Mouse (Mus musculus): ENCODE data around the gene Tmeff1.

Gene Tmeff1

DNA sequence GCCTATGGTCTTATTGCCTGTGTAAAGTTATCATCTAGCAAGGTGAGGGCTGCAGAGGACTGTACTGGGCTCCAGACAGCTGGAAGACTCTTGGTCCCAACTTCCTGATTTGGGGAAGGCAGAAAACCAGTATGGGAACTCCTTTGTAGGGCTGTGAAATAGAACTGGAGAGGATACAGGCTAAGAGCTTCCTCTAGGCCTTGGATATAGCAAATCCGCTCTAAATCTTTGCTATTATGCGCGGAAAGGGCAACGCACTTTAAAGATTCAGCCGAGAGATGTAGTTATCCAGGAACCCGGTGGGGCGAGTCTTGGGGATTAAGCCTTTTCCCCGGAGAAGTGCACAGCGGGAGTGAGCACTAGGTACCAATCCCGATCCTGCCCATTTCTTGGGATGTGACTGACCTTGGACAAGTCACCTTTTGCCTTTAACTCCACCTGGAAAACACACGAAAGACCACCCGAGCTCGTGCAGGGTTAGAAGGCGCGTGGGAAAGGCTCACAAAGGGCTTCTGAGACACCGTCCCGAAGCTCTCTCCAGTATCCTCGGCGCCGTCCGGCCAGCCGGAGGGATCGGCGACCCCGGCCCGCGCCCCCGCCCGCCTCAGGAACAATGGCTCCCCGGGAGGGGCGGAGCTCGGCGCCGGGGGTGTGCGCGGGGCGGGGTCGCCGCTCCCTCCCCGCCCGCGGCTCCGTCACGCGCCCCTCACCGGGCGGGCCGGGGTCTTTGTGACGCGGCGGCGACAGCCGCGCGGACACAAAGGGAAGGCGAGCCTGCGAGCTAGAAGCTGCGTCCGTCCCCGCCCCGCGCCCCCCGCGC lies at the start of gene Tmeff1:
Gene Tmeff1, plus strand, starts transcription at position 754 of the 820 bp plus-strand sequence.
- DNase-seq (ENCODE audit: low read depth, low spot score), result peak; percentile 18

- no peak for DNase-seq (ENCODE audit: low read depth, low spot score)
These were observed 48.7 kb upstream of the Tmeff1 start for GRCm38 (mm10) chr4:48536275-48536674.

GRCm38 (mm10) chr4:48537024-48537423 lies 48.0 kb upstream of the Tmeff1 start:
- no peak for DNase-seq (ENCODE audit: low read depth, low spot score)

DNA sequence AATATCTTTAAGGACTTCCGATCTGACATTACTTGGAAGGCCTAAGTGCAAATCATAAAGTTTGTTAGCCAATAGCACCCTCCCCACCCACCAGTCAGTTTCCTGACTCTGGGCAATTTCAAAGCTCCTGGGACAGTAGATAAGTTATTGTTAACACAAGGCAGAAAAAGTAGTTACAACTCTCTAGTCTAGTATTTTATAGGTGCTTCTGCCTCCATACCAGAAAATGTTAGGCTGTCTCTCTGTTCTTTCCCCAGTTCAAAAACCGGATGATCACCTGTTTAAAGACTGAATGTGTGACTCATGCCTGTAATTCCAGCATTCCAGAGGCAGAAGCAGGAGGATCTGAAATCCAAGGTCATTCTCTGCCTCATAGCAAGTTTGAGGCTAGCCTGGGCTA lies 46.4 kb upstream of the Tmeff1 start:
- DNase-seq (ENCODE audit: low read depth, low spot score), result no peak

GRCm38 (mm10) chr4:48539841-48540575 lies 45.0 kb upstream of the Tmeff1 start, which contains the start of gene Msantd3:
Gene Msantd3, plus strand, starts transcription at chr4:48539935.
- DNase-seq (ENCODE audit: low read depth, low spot score), result no peak

DNA sequence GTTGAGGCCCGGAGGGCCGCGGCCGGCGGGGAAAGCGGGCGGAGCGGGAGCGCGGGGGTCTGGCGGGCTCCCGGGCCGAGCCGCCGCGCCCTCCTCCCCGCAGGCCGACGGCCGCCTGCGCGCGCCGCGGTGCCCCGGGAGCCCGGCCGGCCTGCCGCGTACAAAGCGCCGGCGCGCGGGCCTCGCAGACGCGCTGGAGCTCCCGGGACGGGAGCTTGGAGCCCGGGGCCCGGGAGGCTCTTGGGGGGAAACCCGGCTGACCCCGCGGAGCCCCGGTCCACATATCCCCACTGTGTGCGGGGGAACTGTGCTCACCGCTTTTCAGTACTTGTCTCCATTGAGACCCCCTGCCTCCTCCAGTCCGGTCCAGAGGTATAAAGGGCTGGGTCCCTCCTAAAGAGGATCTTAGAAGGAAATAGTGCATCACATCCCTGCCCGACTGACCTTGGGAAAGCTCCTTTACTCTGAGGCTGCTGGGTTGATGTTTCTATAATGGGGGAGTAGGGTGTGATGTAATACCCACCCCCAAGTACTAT lies 44.3 kb upstream of the Tmeff1 start:
- DNase-seq (ENCODE audit: low read depth, low spot score), result no peak

- no peak for DNase-seq (ENCODE audit: low read depth, low spot score)
These were observed 43.3 kb upstream of the Tmeff1 start for GRCm38 (mm10) chr4:48541526-48542250.

GRCm38 (mm10) chr4:48542351-48542750 lies 42.6 kb upstream of the Tmeff1 start:
- no peak for DNase-seq (ENCODE audit: low read depth, low spot score)

- DNase-seq (ENCODE audit: low read depth, low spot score), result no peak
These were observed 41.7 kb upstream of the Tmeff1 start for GRCm38 (mm10) chr4:48543071-48543865.

GRCm38 (mm10) chr4:48544141-48544540 lies 40.8 kb upstream of the Tmeff1 start:
- no peak for DNase-seq (ENCODE audit: low read depth, low spot score)

- DNase-seq (ENCODE audit: low read depth, low spot score), result no peak
These were observed 39.0 kb upstream of the Tmeff1 start for GRCm38 (mm10) chr4:48545966-48546365.

- no peak for DNase-seq (ENCODE audit: low read depth, low spot score)
These were observed 38.1 kb upstream of the Tmeff1 start for GRCm38 (mm10) chr4:48546568-48547496.

- no peak for DNase-seq (ENCODE audit: low read depth, low spot score)
These were observed 36.5 kb upstream of the Tmeff1 start for GRCm38 (mm10) chr4:48548393-48549045.

DNA sequence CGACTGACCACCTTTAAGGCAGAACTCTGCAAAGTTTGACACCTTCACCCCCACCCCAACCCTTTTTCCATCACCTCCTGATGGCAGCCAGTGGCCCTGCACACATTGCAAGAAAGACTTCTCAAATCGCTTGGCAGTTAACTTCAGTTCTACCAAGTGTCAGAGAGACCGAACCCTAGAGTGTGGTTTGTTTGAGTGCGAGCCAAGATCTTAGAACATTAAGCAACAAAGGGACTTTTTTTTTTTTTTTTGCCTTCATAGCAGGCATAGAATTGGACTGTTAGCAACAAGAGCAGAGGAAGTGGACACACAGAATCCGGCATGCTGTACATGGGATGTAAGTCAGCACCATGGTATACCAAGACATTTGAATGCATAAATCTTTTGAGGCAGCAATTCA lies 35.3 kb upstream of the Tmeff1 start:
- DNase-seq (ENCODE audit: low read depth, low spot score), result no peak

DNA sequence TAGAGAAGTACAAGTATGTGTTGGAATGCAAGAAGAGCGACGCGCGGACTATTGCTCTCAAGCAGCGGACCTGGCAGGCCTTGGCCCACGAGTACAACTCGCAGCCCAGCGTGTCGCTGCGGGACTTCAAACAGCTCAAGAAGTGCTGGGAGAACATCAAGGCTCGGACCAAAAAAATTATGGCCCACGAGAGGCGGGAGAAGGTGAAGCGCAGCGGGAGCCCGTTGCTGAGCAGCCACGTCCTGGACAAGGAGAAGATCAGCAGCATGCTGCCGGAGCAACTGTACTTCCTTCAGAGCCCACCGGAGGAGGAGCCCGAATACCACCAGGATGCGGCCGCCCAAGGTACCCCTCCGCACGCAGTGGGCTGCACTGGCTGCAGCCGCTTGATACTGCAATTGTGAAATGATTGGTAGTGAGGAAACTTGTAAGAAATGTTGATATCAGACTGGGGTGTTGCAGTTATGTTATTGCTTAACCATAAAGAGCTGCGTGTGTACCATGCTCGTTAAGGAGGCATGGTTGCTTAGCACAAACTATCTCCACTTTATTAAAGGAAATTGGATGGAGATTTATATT lies 32.4 kb upstream of the Tmeff1 start:
- DNase-seq (ENCODE audit: low read depth, low spot score), result no peak

- no peak for DNase-seq (ENCODE audit: low read depth, low spot score)
These were observed 30.8 kb upstream of the Tmeff1 start for GRCm38 (mm10) chr4:48554132-48554531.

GRCm38 (mm10) chr4:48555729-48556128 lies 29.2 kb upstream of the Tmeff1 start:
- DNase-seq (ENCODE audit: low read depth, low spot score), result peak; percentile 68

DNA sequence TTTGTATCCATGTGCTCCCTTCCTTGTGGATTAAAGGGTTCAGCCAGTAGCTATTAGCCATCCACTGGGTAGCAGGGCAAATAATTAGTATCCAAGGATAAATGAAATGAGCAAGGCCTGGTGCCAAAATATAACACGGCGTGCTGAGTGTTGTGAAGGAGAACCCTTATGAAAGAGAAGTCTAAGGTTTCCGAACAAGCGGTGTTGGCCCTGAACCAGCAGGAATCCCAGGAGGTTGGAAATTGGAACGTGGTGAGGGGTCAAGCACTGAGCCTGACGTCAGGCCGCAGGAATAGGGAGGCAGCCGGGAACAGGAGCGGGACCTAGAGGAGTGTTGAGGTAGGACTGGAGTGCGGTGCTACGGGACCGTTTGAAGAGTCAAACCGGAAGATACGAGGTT lies 25.3 kb upstream of the Tmeff1 start:
- no peak for DNase-seq (ENCODE audit: low read depth, low spot score)

GRCm38 (mm10) chr4:48561824-48562223 lies 23.1 kb upstream of the Tmeff1 start:
- DNase-seq (ENCODE audit: low read depth, low spot score), result no peak

Measured in A20 (cell line).